Mouse (Mus musculus): ENCODE results near the gene Nisch.

- TF ChIP-seq CTCF (IDR thresholded peaks at IDR 0.05; ENCODE audit: low read depth, low read length), result no peak
- TF ChIP-seq POLR2A (IDR thresholded peaks at IDR 0.05; ENCODE audit: borderline replicate concordance, low read depth, low read length), result no peak
Observed at GRCm38 (mm10) chr14:31189348-31189747, 27.4 kb downstream of the Nisch start.
